Mouse (Mus musculus) left cerebral cortex, adult 9 months (tissue): ENCODE measurements around the gene Nacc2.
A peak's percentile ranks its signal among the peaks of the same experiment; 100 is the strongest.

Experiments used
- DNase-seq, 2 experiments: peaks; one replicate each; pipeline ENCODE4 v3.0.0; 2022; ENCODE audit warnings: low spot score in 2 of 2

Gene Nacc2

DNA sequence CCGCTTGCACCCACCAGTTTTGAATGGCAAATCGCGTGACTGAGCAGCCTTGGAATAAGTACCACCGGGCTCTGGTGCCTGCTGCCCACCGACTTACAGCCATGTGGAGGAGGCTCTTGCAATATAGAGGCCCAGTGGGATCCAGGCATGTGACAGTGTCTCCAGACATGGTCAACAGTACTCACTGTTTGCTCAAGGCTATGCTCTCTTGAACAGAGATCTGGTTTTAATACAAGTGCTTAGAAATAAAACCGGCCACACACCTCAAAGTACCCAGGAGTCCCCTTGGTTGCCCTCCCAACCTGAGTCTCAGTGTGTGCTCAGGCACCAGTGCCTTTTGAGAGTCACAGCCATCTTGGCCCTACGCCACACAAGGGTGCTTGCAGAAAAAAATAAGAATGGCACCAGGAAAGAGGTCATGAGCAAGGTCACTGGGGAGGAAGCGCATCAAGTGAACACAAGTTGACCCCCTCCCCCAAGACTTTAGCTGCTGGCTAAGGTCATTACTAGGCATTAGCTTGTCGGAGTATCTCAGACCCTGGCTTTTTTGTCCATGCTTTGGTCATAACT, at the start of gene Nacc2:
Gene Nacc2, minus strand, starts transcription at position 142 of the 570 bp plus-strand sequence.
- DNase-seq = no peak

- no peak for DNase-seq
These were observed 49.1 kb upstream of the Nacc2 start for GRCm38 (mm10) chr2:26172166-26172565.

- DNase-seq = peak in 1 of 2 experiments; percentile 7
These were observed 47.4 kb upstream of the Nacc2 start for GRCm38 (mm10) chr2:26170376-26170775.

DNA sequence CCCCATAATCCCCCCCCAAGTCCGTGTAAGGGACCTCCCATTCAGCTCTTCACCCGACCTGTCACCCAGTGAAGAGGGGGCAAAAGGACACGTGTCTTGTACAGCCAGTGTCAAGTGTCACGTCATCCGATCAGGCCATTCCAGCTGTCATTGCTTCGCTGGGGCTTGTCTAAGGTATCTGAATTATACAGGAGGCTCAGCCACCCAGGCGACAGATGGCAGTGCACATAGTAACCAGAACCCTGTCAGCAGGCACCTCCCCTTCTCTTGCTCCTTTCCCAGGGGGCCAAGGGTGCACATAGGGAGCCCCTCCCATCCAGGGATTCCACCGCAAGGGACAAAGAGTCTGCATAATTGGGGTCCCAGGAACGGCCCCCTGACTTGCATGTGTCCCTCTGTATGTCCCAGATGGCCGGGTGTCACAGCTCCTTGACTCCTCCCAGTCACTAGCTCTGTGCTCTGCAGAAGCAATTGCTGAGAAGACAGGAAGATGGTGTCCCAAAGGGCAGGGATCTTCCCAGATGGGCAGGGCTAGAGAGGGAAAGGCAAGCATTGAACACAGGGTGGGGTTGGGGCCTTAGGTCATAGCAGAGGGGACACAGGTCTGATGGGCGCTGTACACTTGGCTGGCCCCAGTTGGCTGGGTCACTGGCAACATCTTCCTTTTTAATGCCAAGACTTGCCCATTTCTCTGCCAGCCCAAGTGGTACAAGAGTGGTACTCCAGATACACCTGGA, 46.0 kb upstream of the Nacc2 start:
- no peak for DNase-seq

DNA sequence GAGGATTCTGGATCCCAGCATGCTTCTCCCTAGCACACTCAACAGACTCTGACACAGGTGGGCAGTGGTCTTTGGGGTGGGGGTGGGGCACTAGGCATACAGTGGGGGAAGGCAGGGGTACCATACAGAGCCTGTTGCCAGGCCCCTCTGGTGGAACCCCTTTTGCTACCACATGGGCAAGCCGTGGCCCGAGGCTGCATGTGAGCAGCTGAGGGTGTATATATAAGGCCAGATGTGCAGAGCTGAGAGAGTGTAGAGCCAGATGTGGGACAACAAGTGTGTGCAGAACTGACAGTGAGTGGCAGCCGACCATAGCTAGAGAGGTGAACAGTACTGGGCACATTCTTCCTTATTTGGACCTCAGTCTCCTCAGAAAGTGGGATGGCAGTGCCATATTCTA, 43.9 kb upstream of the Nacc2 start:
- DNase-seq = no peak

DNA sequence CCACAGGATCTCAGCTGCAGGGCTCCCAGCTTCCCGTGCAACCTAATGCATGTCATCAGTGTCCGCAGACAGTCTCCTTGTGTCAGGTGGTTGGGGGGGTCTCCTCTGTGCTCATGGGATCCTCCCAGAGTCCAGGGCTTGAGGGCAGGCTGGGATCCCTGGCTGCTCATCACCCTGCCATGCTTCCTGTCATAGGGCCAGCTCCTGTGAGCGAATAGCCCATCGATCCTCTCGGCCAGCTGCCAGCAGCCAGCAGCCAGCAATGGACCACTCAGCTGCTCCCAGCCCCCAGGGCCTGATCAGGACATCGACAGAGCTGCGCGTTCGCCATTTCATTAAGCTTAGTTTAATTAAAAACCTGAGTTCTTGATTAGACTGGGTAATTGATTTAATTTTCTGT, 35.0 kb upstream of the Nacc2 start:
- no peak for DNase-seq

DNA sequence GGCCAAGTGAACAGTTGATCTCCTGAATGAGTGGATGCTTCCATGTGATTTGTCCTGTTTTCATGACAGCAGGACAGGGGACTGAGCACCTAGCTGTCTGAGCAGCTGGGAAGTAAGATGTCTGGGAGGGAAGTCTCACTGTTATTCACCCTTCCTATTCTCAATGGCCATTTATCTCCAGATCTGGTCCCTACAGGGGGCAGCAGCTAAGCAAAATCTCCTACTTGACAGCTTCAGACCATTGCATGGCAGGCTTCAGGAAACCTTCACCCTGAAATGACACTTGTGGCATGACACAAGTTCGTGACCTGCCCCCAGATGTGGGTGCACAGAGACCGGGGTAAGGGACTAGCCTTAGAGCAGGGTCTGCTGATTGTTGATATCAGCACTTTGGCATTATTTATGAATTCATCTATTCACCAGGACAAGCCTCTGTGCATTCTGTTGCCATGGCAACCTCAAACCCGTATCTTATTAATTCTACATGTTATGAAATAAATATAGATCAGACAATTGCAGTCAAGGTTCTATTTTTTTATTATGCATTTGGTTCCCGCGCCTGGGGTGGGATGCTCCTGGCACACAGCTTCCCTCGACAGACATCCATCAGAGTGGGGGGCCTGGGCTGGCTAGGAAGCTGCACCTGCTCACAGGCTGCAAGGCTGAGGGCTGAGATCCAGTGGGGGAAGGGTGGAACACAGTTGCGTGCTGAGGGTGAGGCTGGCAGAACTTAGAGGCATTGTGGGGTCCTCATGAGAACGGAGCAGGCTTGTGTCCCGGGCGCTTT, 33.4 kb upstream of the Nacc2 start:
- no peak for DNase-seq

DNA sequence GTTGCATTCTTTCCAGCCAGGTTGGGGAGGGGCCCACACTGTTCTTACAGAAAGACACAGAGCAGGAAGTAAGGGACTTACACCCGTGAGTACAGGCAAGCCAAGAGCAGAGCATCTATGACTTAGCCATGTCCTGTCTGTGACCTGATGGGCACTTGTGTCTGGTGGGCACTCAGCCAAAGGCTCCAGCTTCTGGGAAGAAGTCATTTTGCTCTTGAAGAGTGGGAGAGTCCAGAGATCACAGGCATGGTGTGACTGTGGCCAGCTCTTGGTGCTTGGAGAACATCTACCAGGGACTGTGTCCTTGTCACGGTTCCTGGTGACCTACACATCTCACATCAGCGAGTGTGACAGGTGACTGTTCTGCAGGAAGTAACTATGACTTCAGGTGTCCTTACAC, 32.7 kb upstream of the Nacc2 start:
- no peak for DNase-seq

- no peak for DNase-seq
These were observed 31.6 kb upstream of the Nacc2 start for GRCm38 (mm10) chr2:26154586-26154985.

DNA sequence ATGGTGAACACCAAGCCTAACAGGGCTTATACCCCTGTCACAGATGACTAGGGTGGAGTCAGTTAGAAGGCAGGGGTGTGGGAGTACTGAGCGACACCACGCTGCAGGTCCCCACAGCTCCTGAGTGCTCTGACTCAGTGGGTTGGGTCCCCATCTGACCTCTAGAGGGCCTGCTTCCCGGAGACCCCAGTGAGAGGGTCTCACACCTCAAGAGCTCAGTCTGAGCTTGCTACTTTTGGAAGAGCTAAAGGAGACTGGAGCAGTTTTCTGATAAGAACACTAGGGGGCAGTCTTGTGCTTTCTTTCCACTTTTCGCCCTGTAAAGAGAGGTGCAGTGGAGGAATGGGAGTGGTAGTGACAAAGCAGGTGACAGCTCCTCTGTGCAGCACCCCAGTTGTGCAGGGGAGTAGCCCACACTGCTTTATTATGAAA, 30.9 kb upstream of the Nacc2 start:
- DNase-seq = no peak

DNA sequence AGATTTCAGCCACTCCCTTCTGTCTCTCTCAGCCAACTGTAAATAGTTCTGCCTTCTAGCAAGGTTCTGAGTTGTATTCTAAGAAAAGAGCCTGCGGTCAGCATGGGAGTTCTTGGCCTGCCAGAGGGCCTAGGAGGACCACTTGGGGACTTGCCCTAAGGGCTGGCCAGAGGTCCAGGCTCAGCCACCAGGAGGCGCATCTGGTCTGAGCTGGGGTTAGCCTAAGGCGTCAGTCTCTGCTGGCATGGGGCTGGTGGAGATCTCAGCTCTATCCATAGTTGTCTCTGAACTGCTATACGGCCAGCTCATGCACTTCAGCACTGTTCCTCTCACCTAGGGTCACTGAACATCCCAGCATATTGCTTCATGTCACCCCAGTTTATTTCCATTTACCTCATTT, 30.3 kb upstream of the Nacc2 start:
- no peak for DNase-seq

- DNase-seq = no peak
These were observed 24.8 kb upstream of the Nacc2 start for GRCm38 (mm10) chr2:26147706-26148370.

DNA sequence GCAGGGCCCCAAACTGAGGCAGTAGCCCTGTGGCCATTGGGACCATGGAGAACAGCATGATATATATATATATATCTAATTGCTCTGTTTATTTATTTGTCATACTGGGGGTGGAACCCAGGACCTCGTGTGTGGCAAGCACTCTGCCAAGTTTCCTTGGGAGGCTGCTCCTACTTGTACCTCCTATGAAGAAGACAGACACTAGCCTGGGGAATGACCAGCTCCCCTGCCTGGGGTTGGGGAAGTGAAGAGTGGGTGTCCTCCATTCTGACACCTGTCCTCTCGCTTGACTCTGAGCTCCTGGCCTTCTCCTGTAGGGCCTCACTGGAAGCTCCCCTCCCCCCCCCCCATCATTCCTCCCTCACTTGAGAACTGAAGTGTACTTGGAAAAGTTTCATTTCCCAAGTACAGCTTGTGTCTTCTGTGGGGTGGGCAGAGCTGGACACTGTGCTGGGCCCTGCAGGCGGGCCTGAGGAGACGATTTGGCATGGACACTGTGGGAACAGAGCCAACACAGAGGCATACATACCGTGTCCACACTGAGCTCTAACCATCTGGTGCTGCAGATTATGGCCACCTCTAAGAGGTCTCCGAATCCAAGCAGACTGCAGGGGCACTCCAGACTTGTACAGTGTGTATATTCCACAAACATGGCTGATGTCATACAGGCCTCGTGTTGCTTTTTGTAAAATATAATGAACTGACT, 23.5 kb upstream of the Nacc2 start:
- no peak for DNase-seq

DNA sequence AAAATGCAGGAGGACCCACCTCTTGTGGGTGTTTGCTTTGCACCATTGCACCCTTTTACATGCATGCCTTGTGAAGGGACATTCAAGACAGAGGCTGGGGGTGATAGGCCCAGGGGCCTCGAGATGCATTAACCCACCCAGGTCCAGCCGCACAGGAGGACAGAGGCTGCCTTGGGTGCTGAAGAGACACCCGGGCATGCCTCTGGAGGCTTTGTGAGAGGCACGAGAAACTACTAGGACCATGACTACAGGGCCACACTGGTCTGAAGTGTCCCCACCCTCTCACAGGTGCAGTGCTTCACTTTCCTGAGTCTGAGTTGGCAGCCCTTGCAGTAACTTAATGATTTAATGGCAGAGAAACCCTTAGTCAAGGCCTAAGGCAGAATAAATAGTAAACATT, 22.1 kb upstream of the Nacc2 start:
- no peak for DNase-seq

GRCm38 (mm10) chr2:26144331-26144730, 21.3 kb upstream of the Nacc2 start:
- no peak for DNase-seq

- DNase-seq = no peak
These were observed 20.5 kb upstream of the Nacc2 start for GRCm38 (mm10) chr2:26143556-26143955.

- DNase-seq = no peak
These were observed 20.0 kb upstream of the Nacc2 start for GRCm38 (mm10) chr2:26142986-26143385.

GRCm38 (mm10) chr2:26141893-26142635, 19.0 kb upstream of the Nacc2 start:
- peak in 1 of 2 experiments; percentile 61 for DNase-seq

GRCm38 (mm10) chr2:26140903-26141302, 17.9 kb upstream of the Nacc2 start:
- DNase-seq = no peak

GRCm38 (mm10) chr2:26140292-26140819, 17.3 kb upstream of the Nacc2 start:
- peak; percentile 98 to 99 for DNase-seq
